Mouse (Mus musculus) cortical plate, adult 2 months (tissue): Measurements from ENCODE around the gene Spata25. TPM values are rescaled to one million over a fixed set of nuclear protein-coding genes. Genes with fewer than 3 reads are reported as not detected.
A peak's percentile ranks its signal among the peaks of the same experiment; 100 is the strongest.
"Not testable (repeated sequence)": the region's sequence is repeated elsewhere in the genome, so short reads cannot be mapped to it uniquely, and the experiment has no call there.

Experiments
- H3K27ac ChIP-seq: fragments of 200-500 bp; 2 replicates; pipeline ENCODE4 v1.5.1; 2012; ENCODE audit warnings: low read length, control low read depth, inconsistent platforms; ENCODE audit not compliant: insufficient read depth
- H3K4me1 ChIP-seq: fragments of 200-500 bp; 2 replicates; pipeline ENCODE4 v1.6.1; 2011; ENCODE audit warnings: low read length; ENCODE audit not compliant: control insufficient read depth, insufficient read depth
- H3K4me3 ChIP-seq: fragments of 200-500 bp; 2 replicates; pipeline ENCODE4 v1.5.1; 2011; ENCODE audit warnings: mild to moderate bottlenecking, low read length, control low read depth; ENCODE audit not compliant: insufficient read depth
- CTCF ChIP-seq: fragments of 200-500 bp; IDR thresholded peaks from 2 replicates; pipeline ENCODE4 v1.5.1; 2011; ENCODE audit warnings: mild to moderate bottlenecking, control low read depth, low read length; ENCODE audit not compliant: insufficient read depth; ENCODE audit errors: extremely low read depth
- POLR2A ChIP-seq: fragments of 200-500 bp; IDR thresholded peaks from 2 replicates; pipeline ENCODE4 v1.6.1; 2011; ENCODE audit warnings: mild to moderate bottlenecking, low read length, control low read depth; ENCODE audit not compliant: insufficient read depth; ENCODE audit errors: extremely low read depth
- polyA plus RNA-seq: library from polyadenylated mRNA; depleted of rRNA; stranded (reverse); fragments of >200 nt; gene quantifications from 2 replicates; pipeline ENCODE4 v1.2.3, GENCODE M21; 2012; rRNA removed

Spata25 gene
- 0.23 and 0.66 TPM in 2 replicates for polyA plus RNA-seq

GRCm38 (mm10) chr2:164828437-164828836, at the start of gene Spata25:
Spata25 (minus strand) TSS chr2:164828537.
- Histone ChIP-seq H3K27ac (no peak within 1 kb of the TSS), H3K4me1 (peaks cover 2% of the 10 kb centered on the region; the same call in 1 of the 2 replicates), H3K4me3 (no peak within 1 kb of the TSS)
- TF ChIP-seq POLR2A = no peak
- no peak for TF ChIP-seq CTCF

GRCm38 (mm10) chr2:164877376-164878215, 49.3 kb upstream of the Spata25 start:
- TF ChIP-seq POLR2A = 0 out of 2 replicates have a peak, but pooled peaks have one; percentile 9
- not testable (repeated sequence) for H3K27ac ChIP-seq, H3K4me1 ChIP-seq, H3K4me3 ChIP-seq

GRCm38 (mm10) chr2:164875648-164876047, 47.3 kb upstream of the Spata25 start:
- not testable (repeated sequence) for H3K4me3 ChIP-seq, H3K4me1 ChIP-seq, H3K27ac ChIP-seq

GRCm38 (mm10) chr2:164874239-164874769, 46.0 kb upstream of the Spata25 start:
- Histone ChIP-seq H3K4me1 (no peaks in the 10 kb centered on the region), H3K27ac (peak overlapping the region; percentile 19; the same call in 1 of the 2 replicates)

GRCm38 (mm10) chr2:164873621-164874020, 45.3 kb upstream of the Spata25 start:
- Histone ChIP-seq H3K4me3 (no peak overlapping the region), H3K4me1 (no peaks in the 10 kb centered on the region), H3K27ac (0 out of 2 replicates have a peak overlapping the region, but pooled peaks have one; percentile 78)
- TF ChIP-seq POLR2A (no peak), CTCF (no peak)

More at GRCm38 (mm10) chr2:164874239-164874769, 46.0 kb upstream of the Spata25 start:
- no peak overlapping the region for H3K4me3 ChIP-seq
- TF ChIP-seq POLR2A = no peak
- no peak for TF ChIP-seq CTCF

- no peak overlapping the region for H3K4me3 ChIP-seq
- no peaks in the 10 kb centered on the region for H3K4me1 ChIP-seq
- no peak overlapping the region for H3K27ac ChIP-seq
- TF ChIP-seq POLR2A (no peak), CTCF (no peak)
Measured at GRCm38 (mm10) chr2:164871602-164872303, 43.4 kb upstream of the Spata25 start.

- Histone ChIP-seq H3K4me1 (0 out of 2 replicates have a peak, but pooled peaks cover 2% of the 10 kb centered on the region), H3K4me3 (no peak overlapping the region), H3K27ac (no peak overlapping the region)
- TF ChIP-seq CTCF = no peak
- TF ChIP-seq POLR2A = no peak
Measured at GRCm38 (mm10) chr2:164868491-164868890, 40.2 kb upstream of the Spata25 start.

GRCm38 (mm10) chr2:164867566-164867965, 39.2 kb upstream of the Spata25 start:
- Histone ChIP-seq H3K4me3 (no peak overlapping the region), H3K4me1 (0 out of 2 replicates have a peak, but pooled peaks cover 2% of the 10 kb centered on the region), H3K27ac (no peak overlapping the region)
- no peak for TF ChIP-seq POLR2A
- peak; percentile 22; the same call in 1 of the 2 replicates for TF ChIP-seq CTCF

GRCm38 (mm10) chr2:164866741-164867551, 38.6 kb upstream of the Spata25 start:
- TF ChIP-seq CTCF (no peak), POLR2A (no peak)
- peak overlapping the region; percentile 64 for H3K27ac ChIP-seq
- H3K4me3 ChIP-seq = no peak overlapping the region
- H3K4me1 ChIP-seq = 0 out of 2 replicates have a peak, but pooled peaks cover 2% of the 10 kb centered on the region
